Mouse (Mus musculus): ENCODE measurements around the gene Casz1. TPM values are rescaled to one million over a fixed set of nuclear protein-coding genes. Genes with fewer than 3 reads are reported as not detected.

Casz1 gene
- polyA plus RNA-seq (2017; shearing (Covaris generic)): 1 to 10 TPM in 1 of 3 experiments, under 1 TPM in 2; 0.58 to 1.8 (median 0.80) TPM

GRCm38 (mm10) chr4:148804137-148804779, at the start of gene Casz1:
Gene Casz1 (plus strand): TSS chr4:148804429.
- ATAC-seq: no peak

GRCm38 (mm10) chr4:148758863-148759262, 45.4 kb upstream of the Casz1 start:
- no peak for ATAC-seq

- ATAC-seq: no peak
These were observed 44.1 kb upstream of the Casz1 start for GRCm38 (mm10) chr4:148760152-148760551.

GRCm38 (mm10) chr4:148766021-148766775, 38.0 kb upstream of the Casz1 start:
- no peak for ATAC-seq

- ATAC-seq: no peak
These were observed 36.4 kb upstream of the Casz1 start for GRCm38 (mm10) chr4:148767655-148768305.

- no peak for ATAC-seq
These were observed 35.6 kb upstream of the Casz1 start for GRCm38 (mm10) chr4:148768649-148769048.

- no peak for ATAC-seq
These were observed 33.4 kb upstream of the Casz1 start for GRCm38 (mm10) chr4:148770582-148771408.

- no peak for ATAC-seq
These were observed 32.8 kb upstream of the Casz1 start for GRCm38 (mm10) chr4:148771409-148771929.

GRCm38 (mm10) chr4:148772658-148773057, 31.6 kb upstream of the Casz1 start:
- ATAC-seq: no peak

GRCm38 (mm10) chr4:148774036-148774435, 30.2 kb upstream of the Casz1 start:
- ATAC-seq: no peak

GRCm38 (mm10) chr4:148775476-148776269, 28.6 kb upstream of the Casz1 start:
- no peak for ATAC-seq

GRCm38 (mm10) chr4:148780097-148780621, 24.1 kb upstream of the Casz1 start:
- no peak for ATAC-seq

GRCm38 (mm10) chr4:148781516-148781915, 22.7 kb upstream of the Casz1 start:
- no peak for ATAC-seq

GRCm38 (mm10) chr4:148782880-148783279, 21.3 kb upstream of the Casz1 start:
- ATAC-seq: no peak

- no peak for ATAC-seq
These were observed 20.5 kb upstream of the Casz1 start for GRCm38 (mm10) chr4:148783760-148784159.

- ATAC-seq: no peak
These were observed 19.1 kb upstream of the Casz1 start for GRCm38 (mm10) chr4:148785053-148785567.

- no peak for ATAC-seq
These were observed 18.2 kb upstream of the Casz1 start for GRCm38 (mm10) chr4:148785995-148786394.

GRCm38 (mm10) chr4:148790940-148791339, 13.3 kb upstream of the Casz1 start:
- no peak for ATAC-seq

GRCm38 (mm10) chr4:148795038-148795437, 9.2 kb upstream of the Casz1 start:
- ATAC-seq: no peak

- ATAC-seq: no peak
These were observed 6.5 kb upstream of the Casz1 start for GRCm38 (mm10) chr4:148797475-148798324.

Measured in inflammation-experienced regulatory T-cells, adult 6 months (primary cell).